Mouse (Mus musculus) liver, adult (tissue): ENCODE measurements around the gene Cpsf2.

Experiments used
- GATA4 ChIP-seq: IDR thresholded peaks from 2 replicates; pipeline ENCODE4 v1.6.1; 2014; ENCODE audit warnings: mild to moderate bottlenecking, low read length; ENCODE audit not compliant: insufficient replicate concordance

Cpsf2 gene

GRCm38 (mm10) chr12:101977404-101977915, 1.7 kb downstream of the Cpsf2 start:
- no peak for TF ChIP-seq GATA4

- no peak for TF ChIP-seq GATA4
Observed at GRCm38 (mm10) chr12:101978162-101978561, 2.4 kb downstream of the Cpsf2 start.

- no peak for TF ChIP-seq GATA4
Observed at GRCm38 (mm10) chr12:101978588-101978987, 2.8 kb downstream of the Cpsf2 start.

- no peak for TF ChIP-seq GATA4
Observed at GRCm38 (mm10) chr12:101979213-101979750, 3.5 kb downstream of the Cpsf2 start.

GRCm38 (mm10) chr12:101980266-101980665, 4.5 kb downstream of the Cpsf2 start:
- TF ChIP-seq GATA4 = no peak

- TF ChIP-seq GATA4 = no peak
Observed at GRCm38 (mm10) chr12:101981559-101981958, 5.8 kb downstream of the Cpsf2 start.

GRCm38 (mm10) chr12:101982977-101983376, 7.2 kb downstream of the Cpsf2 start:
- TF ChIP-seq GATA4 = no peak

- TF ChIP-seq GATA4 = no peak
Observed at GRCm38 (mm10) chr12:101985110-101985509, 9.3 kb downstream of the Cpsf2 start.

GRCm38 (mm10) chr12:101987659-101988058, 11.9 kb downstream of the Cpsf2 start:
- TF ChIP-seq GATA4 = no peak

GRCm38 (mm10) chr12:101994576-101995467, 19.0 kb downstream of the Cpsf2 start:
- no peak for TF ChIP-seq GATA4

GRCm38 (mm10) chr12:101998929-101999328, 23.1 kb downstream of the Cpsf2 start:
- no peak for TF ChIP-seq GATA4

- TF ChIP-seq GATA4 = no peak
Observed at GRCm38 (mm10) chr12:102000785-102001184, 25.0 kb downstream of the Cpsf2 start.

- no peak for TF ChIP-seq GATA4
Observed at GRCm38 (mm10) chr12:102008111-102008977, 32.6 kb downstream of the Cpsf2 start.

- TF ChIP-seq GATA4 = no peak
Observed at GRCm38 (mm10) chr12:102009551-102009950, 33.8 kb downstream of the Cpsf2 start.

GRCm38 (mm10) chr12:102014411-102014810, 38.6 kb downstream of the Cpsf2 start:
- no peak for TF ChIP-seq GATA4
